Mouse (Mus musculus): Measurements from ENCODE around the gene Stpg1. TPM values are rescaled to one million over a fixed set of nuclear protein-coding genes. Genes with fewer than 3 reads are reported as not detected.

Stpg1 gene
- polyA plus RNA-seq, 1 experiment: not detected

GRCm38 (mm10) chr4:135581222-135581910, 86.8 kb downstream of the Stpg1 start:
- Histone ChIP-seq H3K36me3 (ENCODE audit: control insufficient read depth, insufficient read depth) (no peaks in the 10 kb centered on the region), H3K4me3 (no peak overlapping the region), H3K27me3 (ENCODE audit: control insufficient read depth, insufficient read depth, insufficient read length) (no peaks in the 10 kb centered on the region), H3ac (ENCODE audit: control insufficient read depth, insufficient read length) (no peak overlapping the region), H3K79me2 (ENCODE audit: control insufficient read depth, insufficient read depth) (no peaks in the 10 kb centered on the region), H3K4me2 (ENCODE audit: low read depth) (no peak overlapping the region)
- TF ChIP-seq TCF3 (IDR thresholded peaks at IDR 0.05; ENCODE audit: insufficient read length, low read depth): no peak

GRCm38 (mm10) chr4:135584838-135585237, 90.2 kb downstream of the Stpg1 start:
- Histone ChIP-seq H3K36me3 (ENCODE audit: control insufficient read depth, insufficient read depth) (no peaks in the 10 kb centered on the region), H3K79me2 (ENCODE audit: control insufficient read depth, insufficient read depth) (no peaks in the 10 kb centered on the region), H3K4me3 (no peak overlapping the region), H3ac (ENCODE audit: control insufficient read depth, insufficient read length) (no peak overlapping the region), H3K27me3 (ENCODE audit: control insufficient read depth, insufficient read depth, insufficient read length) (no peaks in the 10 kb centered on the region), H3K4me2 (ENCODE audit: low read depth) (no peak overlapping the region)
- no peak for TF ChIP-seq USF1 (IDR thresholded peaks at IDR 0.05; ENCODE audit: low read depth)

Other genes starting within 250 kb of the Stpg1 start
- gene Clic4, start 222.0 kb upstream of the Stpg1 start, polyA plus RNA-seq (2012; fragmentation: generic; extraction: Trizol): 250 TPM
- gene Srrm1, start 141.5 kb upstream of the Stpg1 start, polyA plus RNA-seq (2012; fragmentation: generic; extraction: Trizol): 41.3 TPM
- gene Ncmap, start 96.6 kb upstream of the Stpg1 start, polyA plus RNA-seq (2012; fragmentation: generic; extraction: Trizol): 0.04 TPM
- 9.2 TPM for gene Rcan3, start 60.9 kb upstream of the Stpg1 start, polyA plus RNA-seq (2012; fragmentation: generic; extraction: Trizol)
- gene Nipal3, start 248 bp downstream of the Stpg1 start, polyA plus RNA-seq (2012; fragmentation: generic; extraction: Trizol): 5.1 TPM
- gene Grhl3, start 78.8 kb downstream of the Stpg1 start, polyA plus RNA-seq (2012; fragmentation: generic; extraction: Trizol): 0.95 TPM
- not detected for gene Ifnlr1, start 191.5 kb downstream of the Stpg1 start, polyA plus RNA-seq (2012; fragmentation: generic; extraction: Trizol)
- gene Il22ra1, start 233.4 kb downstream of the Stpg1 start, polyA plus RNA-seq (2012; fragmentation: generic; extraction: Trizol): 0.04 TPM